11 mouse cellular contexts compared by ENCODE assay signal in the genomic region with DNA sequence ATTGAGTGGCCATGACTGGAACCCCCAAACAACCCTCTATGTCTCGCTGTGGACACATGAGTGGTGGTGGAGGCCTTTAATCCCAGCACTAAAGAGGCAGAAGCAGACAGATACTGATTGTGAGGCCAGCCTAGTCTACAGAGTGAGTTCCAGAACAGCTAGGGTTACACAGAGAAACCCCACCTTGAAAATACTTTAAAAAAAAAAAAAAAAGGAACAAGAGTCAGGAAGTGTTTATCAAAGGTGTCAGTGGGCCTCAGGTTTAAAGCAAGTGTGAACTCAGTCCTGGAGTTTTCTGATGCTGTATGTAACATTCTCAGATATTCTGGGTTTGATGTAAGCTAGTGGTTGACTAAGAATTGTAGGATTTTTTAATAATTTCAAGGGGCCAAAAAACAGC. TPM values are rescaled to one million over a fixed set of nuclear protein-coding genes. Genes with fewer than 3 reads are reported as not detected.
DNase-seq lines count a peak whose midpoint lies in the region; ATAC-seq and TF ChIP-seq lines count a peak whose summit lies in the region.
"Had no signal": no experiment of that assay in that cellular context is flagged by ENCODE, and none has a peak within 500 bp of the region (broad histone marks: within the 10 kb centered on the region; RNA-seq: fewer than 3 reads in every experiment).

No protein-coding gene starts in this region.

- H3K9ac ChIP-seq in kidney, embryonic 16.5 days (replicated peaks; ENCODE audit: low read length), result no peak overlapping the region
- H3K9ac ChIP-seq in kidney, embryonic 14.5 days (ENCODE audit: low read depth, low read length), result no peak overlapping the region
- H3K9ac ChIP-seq in ES-Bruce4 (ENCODE audit: low read depth, poor library complexity, severe bottlenecking), result peak overlapping the region; percentile 76
- no peak overlapping the region for H3K9ac ChIP-seq in embryonic facial prominence, embryonic 13.5 days
- H3K9ac ChIP-seq in liver, embryonic 14.5 days (replicated peaks), result no peak overlapping the region

- H3K27ac ChIP-seq in kidney, embryonic 16.5 days (ENCODE audit: low read length), result no peak overlapping the region
- no peak overlapping the region for H3K27ac ChIP-seq in kidney, embryonic 14.5 days (ENCODE audit: low read depth, low read length)
- H3K27ac ChIP-seq in ES-Bruce4 (ENCODE audit: insufficient read depth, low read length), result peak overlapping the region; percentile 45
- no peak overlapping the region for H3K27ac ChIP-seq in embryonic facial prominence, embryonic 13.5 days
- no peak overlapping the region for H3K27ac ChIP-seq in liver, embryonic 14.5 days

- peaks cover 16% of the 10 kb centered on the region for H3K4me1 ChIP-seq in kidney, embryonic 16.5 days (ENCODE audit: insufficient read depth, low read length)
- H3K4me1 ChIP-seq in kidney, embryonic 14.5 days (ENCODE audit: control insufficient read depth, insufficient read depth, low read length), result 0 out of 2 replicates have a peak, but pooled peaks cover 4% of the 10 kb centered on the region
- peaks cover 2% of the 10 kb centered on the region for H3K4me1 ChIP-seq in ES-Bruce4 (ENCODE audit: control insufficient read depth, insufficient read depth, low read length)
- peaks cover 15% of the 10 kb centered on the region for H3K4me1 ChIP-seq in embryonic facial prominence, embryonic 13.5 days
- H3K4me1 ChIP-seq in liver, embryonic 14.5 days (replicated peaks; ENCODE audit: control insufficient read depth in 2 of 2, insufficient read depth in 2 of 2, low read length in 1 of 2), result peaks cover 8 to 13% of the 10 kb centered on the region in 2 experiments

- TF ChIP-seq EP300 in ES-Bruce4 (IDR thresholded peaks at IDR 0.05; ENCODE audit: insufficient read depth, low read depth, low read length), result no peak
- no peak for TF ChIP-seq EP300 in liver, embryonic 14.5 days (IDR thresholded peaks at IDR 0.05; ENCODE audit: low read depth)

- TF ChIP-seq CTCF in ES-Bruce4 (IDR thresholded peaks at IDR 0.05; ENCODE audit: low read depth, low read length), result no peak
- TF ChIP-seq CTCF in liver, embryonic 14.5 days (IDR thresholded peaks at IDR 0.05; ENCODE audit: low read depth), result no peak

- H3K9me3 ChIP-seq in kidney, embryonic 16.5 days (ENCODE audit: low read length), result peaks cover 12% of the 10 kb centered on the region
- peaks cover 13% of the 10 kb centered on the region for H3K9me3 ChIP-seq in kidney, embryonic 14.5 days (ENCODE audit: control insufficient read depth, low read length)
- H3K9me3 ChIP-seq in ES-Bruce4 (replicated peaks; ENCODE audit: control insufficient read depth, insufficient read depth, low read length, poor library complexity, severe bottlenecking), result peaks cover 36% of the 10 kb centered on the region
- H3K9me3 ChIP-seq in embryonic facial prominence, embryonic 13.5 days, result peaks cover 19% of the 10 kb centered on the region
- H3K9me3 ChIP-seq in liver, embryonic 14.5 days (ENCODE audit: control insufficient read depth, low read length), result no peaks in the 10 kb centered on the region

- H3K4me3 ChIP-seq in kidney, embryonic 16.5 days (ENCODE audit: low read length), result no peak overlapping the region
- H3K4me3 ChIP-seq in kidney, embryonic 14.5 days (ENCODE audit: low read length), result no peak overlapping the region
- H3K4me3 ChIP-seq in ES-Bruce4 (ENCODE audit: low read depth, low read length), result no peak overlapping the region
- no peak overlapping the region; the same call in 1 of the 2 replicates for H3K4me3 ChIP-seq in embryonic facial prominence, embryonic 13.5 days
- H3K4me3 ChIP-seq in liver, embryonic 14.5 days (ENCODE audit: insufficient read depth in 1 of 2, low read depth in 2 of 2, low read length in 2 of 2), result no peak overlapping the region

- 86% methylated on average over 1 of the region's 1 CpGs for WGBS in kidney, embryonic 16.5 days
- 79% methylated on average over 1 of the region's 1 CpGs for WGBS in kidney, embryonic 14.5 days
- 100% methylated on average over 1 of the region's 1 CpGs for WGBS in embryonic facial prominence, embryonic 13.5 days
- 68% methylated on average over 1 of the region's 1 CpGs for WGBS in liver, embryonic 14.5 days (ENCODE audit: insufficient replicate concordance)

- DNase-seq in liver, embryonic 14.5 days (ENCODE audit: low read depth in 3 of 3, low spot score in 3 of 3), result no peak
- DNase-seq in right cerebral cortex, postnatal 4 days, result no peak
- DNase-seq in adrenal gland, postnatal 25 days, result no peak
- DNase-seq in spleen, postnatal 36 days (ENCODE audit: low spot score in 2 of 2), result no peak
- DNase-seq: heart, postnatal 36 days; kidney, postnatal 36 days had no signal

- H3K4me2 ChIP-seq in kidney, embryonic 16.5 days (replicated peaks; ENCODE audit: low read depth, low read length), result 0 out of 2 replicates have a peak overlapping the region, but pooled peaks have one; percentile 4
- no peak overlapping the region; the same call in 1 of the 2 replicates for H3K4me2 ChIP-seq in kidney, embryonic 14.5 days (replicated peaks; ENCODE audit: low read depth, low read length)
- H3K4me2 ChIP-seq in embryonic facial prominence, embryonic 13.5 days, result peak overlapping the region; percentile 71; the same call in 1 of the 2 replicates
- peak overlapping the region; percentile 82; the same call in 1 of the 2 replicates for H3K4me2 ChIP-seq in liver, embryonic 14.5 days (ENCODE audit: low read depth)

- H3K27me3 ChIP-seq in kidney, embryonic 16.5 days (ENCODE audit: insufficient read depth, low read length), result no peaks in the 10 kb centered on the region
- no peaks in the 10 kb centered on the region for H3K27me3 ChIP-seq in kidney, embryonic 14.5 days (ENCODE audit: control insufficient read depth, insufficient read depth, low read length)
- no peaks in the 10 kb centered on the region for H3K27me3 ChIP-seq in ES-Bruce4 (ENCODE audit: control insufficient read depth, insufficient read depth, low read length, poor library complexity, severe bottlenecking)
- no peaks in the 10 kb centered on the region for H3K27me3 ChIP-seq in embryonic facial prominence, embryonic 13.5 days
- H3K27me3 ChIP-seq in liver, embryonic 14.5 days (ENCODE audit: control insufficient read depth, insufficient read depth, low read length), result no peaks in the 10 kb centered on the region

- no peak for TF ChIP-seq POLR2A in ES-Bruce4 (IDR thresholded peaks at IDR 0.05; ENCODE audit: insufficient read depth, low read length)

- H3K36me3 ChIP-seq in kidney, embryonic 16.5 days (ENCODE audit: insufficient read depth, low read length), result peaks cover 18% of the 10 kb centered on the region
- peaks cover 2% of the 10 kb centered on the region; the same call in 1 of the 2 replicates for H3K36me3 ChIP-seq in kidney, embryonic 14.5 days (ENCODE audit: control insufficient read depth, insufficient read depth, low read length)
- H3K36me3 ChIP-seq in ES-Bruce4 (ENCODE audit: control insufficient read depth, insufficient read depth, low read length, poor library complexity, severe bottlenecking), result peaks cover 20% of the 10 kb centered on the region
- peaks cover 23% of the 10 kb centered on the region for H3K36me3 ChIP-seq in embryonic facial prominence, embryonic 13.5 days
- no peaks in the 10 kb centered on the region for H3K36me3 ChIP-seq in liver, embryonic 14.5 days (replicated peaks; ENCODE audit: control insufficient read depth, insufficient read depth, low read depth)

- no peak for ATAC-seq in kidney, embryonic 16.5 days (ENCODE audit: low FRiP score, low TSS enrichment)
- no peak for ATAC-seq in kidney, embryonic 14.5 days (ENCODE audit: low FRiP score, low TSS enrichment)
- no peak for ATAC-seq in embryonic facial prominence, embryonic 13.5 days (ENCODE audit: insufficient number of reproducible peaks, insufficient read depth, low FRiP score, low TSS enrichment, low read depth)
- ATAC-seq in liver, embryonic 14.5 days (ENCODE audit: insufficient read depth), result no peak

RNA-seq across cellular contexts. Expression of gene Zfp961, which starts 1.7 kb away (rescaled TPM):
- polyA plus RNA-seq in kidney, embryonic 16.5 days (2015; fragmentation: Nextera tagmentation; extraction: Ambion mirVana), result 26.7 and 30.8 TPM in 2 replicates
- 28.3 and 32.4 TPM in 2 replicates for polyA plus RNA-seq in kidney, embryonic 14.5 days (2014; fragmentation: Nextera tagmentation; extraction: Ambion mirVana)
- 34.7 and 34.8 TPM in 2 replicates for polyA plus RNA-seq in ES-Bruce4 (2011; ENCODE audit: insufficient read depth, insufficient read length, low read depth, missing spikeins)
- 18.9 and 21.3 TPM in 2 replicates for polyA plus RNA-seq in embryonic facial prominence, embryonic 13.5 days (2015; fragmentation: Nextera tagmentation; extraction: Ambion mirVana)
- polyA plus RNA-seq in liver, embryonic 14.5 days (2012; rRNA removed), result 6.3 and 8.4 TPM in 2 replicates
- 9.2 and 11.5 TPM in 2 replicates for polyA plus RNA-seq in liver, embryonic 14.5 days (2014; fragmentation: Nextera tagmentation; extraction: Ambion mirVana)
- total RNA-seq in adrenal gland, postnatal 25 days (2021), result 30.8 and 37.1 TPM in 2 replicates

RNA-seq across cellular contexts. Expression of gene Zfp617, which starts 44.1 kb away (rescaled TPM):
- 25.7 and 29.1 TPM in 2 replicates for polyA plus RNA-seq in kidney, embryonic 16.5 days (2015; fragmentation: Nextera tagmentation; extraction: Ambion mirVana)
- polyA plus RNA-seq in kidney, embryonic 14.5 days (2014; fragmentation: Nextera tagmentation; extraction: Ambion mirVana), result 29.1 and 30.9 TPM in 2 replicates
- polyA plus RNA-seq in ES-Bruce4 (2011; ENCODE audit: insufficient read depth, insufficient read length, low read depth, missing spikeins), result 20.4 and 21.9 TPM in 2 replicates
- 25.9 and 28.1 TPM in 2 replicates for polyA plus RNA-seq in embryonic facial prominence, embryonic 13.5 days (2015; fragmentation: Nextera tagmentation; extraction: Ambion mirVana)
- 3.0 and 5.8 TPM in 2 replicates for polyA plus RNA-seq in liver, embryonic 14.5 days (2012; rRNA removed)
- 6.7 and 7.4 TPM in 2 replicates for polyA plus RNA-seq in liver, embryonic 14.5 days (2014; fragmentation: Nextera tagmentation; extraction: Ambion mirVana)
- total RNA-seq in adrenal gland, postnatal 25 days (2021), result 31.3 and 38.1 TPM in 2 replicates

RNA-seq across cellular contexts. Expression of gene Zfp882, which starts 44.1 kb away (rescaled TPM):
- 6.4 and 6.6 TPM in 2 replicates for polyA plus RNA-seq in kidney, embryonic 16.5 days (2015; fragmentation: Nextera tagmentation; extraction: Ambion mirVana)
- 4.8 and 10.5 TPM in 2 replicates for polyA plus RNA-seq in kidney, embryonic 14.5 days (2014; fragmentation: Nextera tagmentation; extraction: Ambion mirVana)
- 5.8 and 7.0 TPM in 2 replicates for polyA plus RNA-seq in ES-Bruce4 (2011; ENCODE audit: insufficient read depth, insufficient read length, low read depth, missing spikeins)
- polyA plus RNA-seq in embryonic facial prominence, embryonic 13.5 days (2015; fragmentation: Nextera tagmentation; extraction: Ambion mirVana), result 8.9 and 10.2 TPM in 2 replicates
- polyA plus RNA-seq in liver, embryonic 14.5 days (2012; rRNA removed), result 0.42 and 0.52 TPM in 2 replicates
- 0.51 and 0.53 TPM in 2 replicates for polyA plus RNA-seq in liver, embryonic 14.5 days (2014; fragmentation: Nextera tagmentation; extraction: Ambion mirVana)
- total RNA-seq in adrenal gland, postnatal 25 days (2021), result 8.3 and 9.8 TPM in 2 replicates

RNA-seq across cellular contexts. Expression of gene Cyp4f18, which starts 56.9 kb away (rescaled TPM):
- 1.8 and 1.9 TPM in 2 replicates for polyA plus RNA-seq in kidney, embryonic 16.5 days (2015; fragmentation: Nextera tagmentation; extraction: Ambion mirVana)
- 0.86 and 1.2 TPM in 2 replicates for polyA plus RNA-seq in kidney, embryonic 14.5 days (2014; fragmentation: Nextera tagmentation; extraction: Ambion mirVana)
- polyA plus RNA-seq in ES-Bruce4 (2011; ENCODE audit: insufficient read depth, insufficient read length, low read depth, missing spikeins), result not detected in 2 replicates
- polyA plus RNA-seq in embryonic facial prominence, embryonic 13.5 days (2015; fragmentation: Nextera tagmentation; extraction: Ambion mirVana), result 0.34 and 0.56 TPM in 2 replicates
- polyA plus RNA-seq in liver, embryonic 14.5 days (2012; rRNA removed), result 1.4 TPM in 2 replicates
- 1.1 and 2.1 TPM in 2 replicates for polyA plus RNA-seq in liver, embryonic 14.5 days (2014; fragmentation: Nextera tagmentation; extraction: Ambion mirVana)
- total RNA-seq in adrenal gland, postnatal 25 days (2021), result 4.8 and 5.2 TPM in 2 replicates
- total RNA-seq: left cerebral cortex, postnatal 36 days had no signal
